7 mouse cellular contexts compared by ENCODE assay signal in genomic region chr4:111886018-111886417, GRCm38 (mm10). TPM values are rescaled to one million over a fixed set of nuclear protein-coding genes. Genes with fewer than 3 reads are reported as not detected.
DNase-seq lines count a peak whose midpoint lies in the region; ATAC-seq lines count a peak whose summit lies in the region.

No protein-coding gene starts in this region.

- H3K4me1 ChIP-seq in megakaryocyte, embryonic 14.5 days, result peaks cover 12% of the 10 kb centered on the region

- peak overlapping the region; percentile 88 for H3K4me3 ChIP-seq in megakaryocyte, embryonic 14.5 days (replicated peaks)

- no peaks in the 10 kb centered on the region for H3K9me3 ChIP-seq in megakaryocyte, embryonic 14.5 days

- H3K27me3 ChIP-seq in megakaryocyte, embryonic 14.5 days (replicated peaks), result peaks cover 4% of the 10 kb centered on the region

- no peaks in the 10 kb centered on the region for H3K36me3 ChIP-seq in megakaryocyte, embryonic 14.5 days (replicated peaks; ENCODE audit: low read length)

- ATAC-seq in inflammation-experienced regulatory T-cells, adult 6 months, result peak; percentile 76

- DNase-seq in ZHBTc4 (ENCODE audit: low read depth, low spot score), result peak; percentile 75
- peak; percentile 75 to 79 for DNase-seq in cerebellum, postnatal 10 days
- peak; percentile 75 to 76 for DNase-seq in frontal cortex, postnatal 36 days (ENCODE audit: low spot score in 2 of 2)
- peak; percentile 43 to 72 for DNase-seq in left cerebral cortex, adult 8-10 months (ENCODE audit: low spot score in 2 of 2)
- DNase-seq in right cerebral cortex, postnatal 14 days, result peak; percentile 72

RNA-seq across cellular contexts. Expression of gene Slc5a9, which starts 16.7 kb away (rescaled TPM):
- polyA plus RNA-seq in inflammation-experienced regulatory T-cells, adult 6 months (2017; shearing (Covaris generic)), result not detected
- total RNA-seq in left cerebral cortex, adult 8-10 months (2022), result not detected
- polyA plus RNA-seq in megakaryocyte, embryonic 14.5 days (2012; ENCODE audit: insufficient read depth, low replicate concordance), result not detected in 2 replicates

RNA-seq across cellular contexts. Expression of gene Skint8, which starts 33.2 kb away (rescaled TPM):
- not detected for polyA plus RNA-seq in inflammation-experienced regulatory T-cells, adult 6 months (2017; shearing (Covaris generic))
- total RNA-seq in left cerebral cortex, adult 8-10 months (2022), result under 1 TPM in 1 of 4 experiments, not detected in 3; 0.11 TPM
- polyA plus RNA-seq in megakaryocyte, embryonic 14.5 days (2012; ENCODE audit: insufficient read depth, low replicate concordance), result not detected in 2 replicates

Comparison
In these comparisons a context has a peak if more than half of its experiments do, and no peak if none do; other contexts are left out.
1. Peak in every context shown above with its lines: DNase-seq, ATAC-seq and H3K4me3 ChIP-seq.